Mouse (Mus musculus) CD4-positive, CD25-positive, alpha-beta regulatory T cell, adult 4 months (primary cell): ENCODE results near the gene Clec2e. TPM values are rescaled to one million over a fixed set of nuclear protein-coding genes. Genes with fewer than 3 reads are reported as not detected.

Experiments
- ATAC-seq: one replicate; pipeline ENCODE4 v1.8.0; 2017
- polyA plus RNA-seq, 2 experiments: library from polyadenylated mRNA; unstranded; fragments of 100-300 nt; shearing (Covaris generic); gene quantifications; one replicate each; pipeline ENCODE4 v1.2.1; 2017

Gene Clec2e
- polyA plus RNA-seq, 2 experiments from 2014 or later: not detected

- ATAC-seq: no peak
These were observed 42.7 kb downstream of the Clec2e start for GRCm38 (mm10) chr6:129058013-129058412.

- no peak for ATAC-seq
These were observed 44.5 kb downstream of the Clec2e start for GRCm38 (mm10) chr6:129056237-129056636.

GRCm38 (mm10) chr6:129051731-129052130 is 49.0 kb downstream of the Clec2e start:
- no peak for ATAC-seq

- ATAC-seq: no peak
These were observed 49.6 kb downstream of the Clec2e start for GRCm38 (mm10) chr6:129051086-129051485.

GRCm38 (mm10) chr6:129049596-129050251 is 51.0 kb downstream of the Clec2e start:
- ATAC-seq: peak; percentile 23

GRCm38 (mm10) chr6:129048857-129049473 is 51.7 kb downstream of the Clec2e start:
- ATAC-seq: peak; percentile 60

GRCm38 (mm10) chr6:129048381-129048780 is 52.3 kb downstream of the Clec2e start:
- ATAC-seq: no peak

GRCm38 (mm10) chr6:129045601-129046000 is 55.1 kb downstream of the Clec2e start, which contains the start of gene Klrb1f:
Gene Klrb1f, plus strand, starts transcription at chr6:129045901.
- ATAC-seq: no peak

- ATAC-seq: no peak
These were observed 58.2 kb downstream of the Clec2e start for GRCm38 (mm10) chr6:129042470-129042869.

Other genes starting within 250 kb of the Clec2e start
- 100 to 1,000 TPM in 1 of 2 experiments, 10 to 100 TPM in 1; 98.3 to 104 TPM for gene Clec2i, start 213.3 kb downstream of the Clec2e start, polyA plus RNA-seq
- gene BC035044, start 209.8 kb downstream of the Clec2e start, polyA plus RNA-seq: 1 to 10 TPM; 2.1 to 3.6 TPM
- under 1 TPM in 1 of 2 experiments, not detected in 1; 0.17 TPM for gene Clec2g, start 166.5 kb downstream of the Clec2e start, polyA plus RNA-seq
- 1 to 10 TPM; 2.2 to 3.7 TPM for gene Klrb1f, start 55.0 kb downstream of the Clec2e start, polyA plus RNA-seq
- gene Clec2d, start 79.7 kb upstream of the Clec2e start, polyA plus RNA-seq: 10 to 100 TPM in 1 of 2 experiments, 1 to 10 TPM in 1; 7.8 to 11.7 TPM
- 100 to 1,000 TPM; 220 to 231 TPM for gene Cd69, start 174.5 kb upstream of the Clec2e start, polyA plus RNA-seq
- not detected for gene 4922502D21Rik, start 230.9 kb upstream of the Clec2e start, polyA plus RNA-seq
- 1 to 10 TPM; 1.3 to 1.4 TPM for gene Clec12a, start 241.8 kb upstream of the Clec2e start, polyA plus RNA-seq